Mouse (Mus musculus) yolk sac, embryonic 10.5 days (tissue): ENCODE data around the gene Isca1.
A peak's percentile ranks its signal among the peaks of the same experiment; 100 is the strongest.
"Not testable (repeated sequence)": the region's sequence is repeated elsewhere in the genome, so short reads cannot be mapped to it uniquely, and the experiment has no call there.

Experiments
- DNase-seq: peaks from one replicate; pipeline ENCODE4 v3.0.0-alpha.2; 2017; ENCODE audit warnings: low spot score

Gene Isca1

DNA sequence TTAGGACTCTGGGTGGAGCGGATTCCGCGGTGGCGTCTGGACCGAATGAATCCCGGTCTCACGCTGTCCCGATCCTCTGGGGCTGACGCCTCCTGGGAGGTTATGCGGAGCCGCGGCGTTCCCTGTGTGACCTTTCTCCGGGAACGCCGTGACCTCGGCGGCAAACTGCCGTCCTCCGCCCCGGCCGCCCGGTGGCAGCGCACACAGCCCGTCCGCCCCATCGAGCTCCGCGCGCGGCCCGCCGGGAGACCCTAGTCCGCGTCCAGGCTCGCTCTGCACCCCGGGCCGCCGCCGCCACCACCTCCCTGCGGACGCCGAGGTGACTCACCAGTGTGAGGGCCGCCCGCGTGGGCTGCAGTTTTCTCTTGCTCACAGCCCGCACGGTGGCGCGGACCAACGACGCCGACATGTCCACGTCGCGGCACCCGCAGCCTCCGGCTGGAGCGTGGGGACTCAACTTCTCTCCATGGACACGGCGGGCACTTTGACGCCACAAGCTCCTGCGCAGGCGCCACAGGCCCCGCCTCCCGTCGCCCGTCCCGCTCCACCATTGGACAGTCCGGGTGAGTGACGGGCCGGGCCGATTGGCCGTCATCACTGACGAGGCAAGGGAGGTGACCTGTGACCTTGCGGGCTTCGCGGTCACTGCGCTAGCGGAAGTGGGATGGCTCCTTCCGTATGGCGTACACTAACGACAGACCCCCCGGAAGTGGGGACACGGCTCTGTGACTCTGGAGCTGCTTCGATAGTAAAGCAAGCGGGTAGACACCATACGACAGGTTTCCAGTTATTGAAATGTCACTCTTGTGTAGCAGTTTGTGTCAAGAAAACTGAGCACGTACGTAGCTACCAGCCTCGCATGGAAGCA, at the start of gene Isca1:
Gene Isca1, minus strand, starts transcription at position 515 of the 868 bp plus-strand sequence.
- DNase-seq = peak; percentile 99

DNA sequence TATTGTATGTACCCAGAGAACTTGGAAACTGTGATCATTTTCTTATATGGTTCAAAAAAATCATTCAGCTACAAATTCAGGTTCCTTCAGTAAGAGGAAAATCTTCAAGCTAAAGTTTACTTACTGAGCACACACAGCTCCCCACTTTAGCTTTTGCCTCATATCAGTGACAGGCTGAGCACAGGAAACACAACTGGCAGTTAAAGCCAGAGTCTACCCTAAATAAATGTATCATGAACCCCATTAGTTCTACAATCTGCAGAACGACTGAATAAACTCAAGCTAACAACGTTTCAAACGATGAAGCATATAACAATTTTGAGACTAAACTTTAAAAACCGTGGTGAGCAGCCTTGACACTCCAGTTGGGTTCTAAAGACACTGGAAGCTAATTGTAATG, 47.7 kb upstream of the Isca1 start:
- DNase-seq = no peak

DNA sequence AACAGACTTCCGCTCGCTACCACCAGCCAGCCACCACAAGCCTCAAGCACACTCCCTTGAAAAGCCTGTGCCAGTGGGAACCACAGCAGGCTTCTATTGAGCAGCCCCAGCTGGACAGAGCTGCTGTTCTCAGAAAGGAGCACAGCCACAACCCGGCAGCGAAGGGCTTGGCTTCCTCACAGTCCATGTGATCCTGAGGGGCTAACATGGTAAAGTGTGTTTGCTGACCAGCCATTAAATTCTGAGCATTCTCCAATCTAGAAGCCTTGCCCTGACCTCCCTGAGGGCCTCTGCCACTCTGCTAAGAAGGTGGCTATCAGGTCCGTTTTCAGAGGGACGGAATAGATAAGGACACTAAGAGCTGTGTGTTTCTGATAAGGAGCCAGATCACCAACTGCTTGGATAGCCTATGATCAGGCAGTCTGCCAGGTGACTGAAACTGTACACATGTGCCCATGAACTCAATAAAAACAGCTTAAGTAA, 44.5 kb upstream of the Isca1 start:
- peak; percentile 29 for DNase-seq

DNA sequence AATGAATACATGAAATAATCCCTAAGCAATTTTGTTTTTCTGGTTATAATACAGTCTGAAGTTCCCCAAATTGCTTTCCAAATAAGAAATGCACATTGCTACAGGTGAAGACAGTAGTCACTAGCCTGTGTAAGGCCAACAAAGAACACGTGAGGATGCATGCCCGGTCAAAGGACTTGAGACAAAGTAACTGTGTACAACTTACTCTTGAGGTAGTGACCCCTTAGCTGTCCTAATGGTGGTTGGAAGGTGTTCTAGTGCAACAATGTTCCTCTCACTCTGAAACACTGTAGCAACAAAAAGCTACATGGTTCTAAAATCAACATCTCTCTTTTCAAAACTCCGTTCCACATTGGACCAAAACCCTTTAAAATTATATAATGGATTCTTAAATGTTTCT, 42.0 kb upstream of the Isca1 start:
- DNase-seq = no peak

DNA sequence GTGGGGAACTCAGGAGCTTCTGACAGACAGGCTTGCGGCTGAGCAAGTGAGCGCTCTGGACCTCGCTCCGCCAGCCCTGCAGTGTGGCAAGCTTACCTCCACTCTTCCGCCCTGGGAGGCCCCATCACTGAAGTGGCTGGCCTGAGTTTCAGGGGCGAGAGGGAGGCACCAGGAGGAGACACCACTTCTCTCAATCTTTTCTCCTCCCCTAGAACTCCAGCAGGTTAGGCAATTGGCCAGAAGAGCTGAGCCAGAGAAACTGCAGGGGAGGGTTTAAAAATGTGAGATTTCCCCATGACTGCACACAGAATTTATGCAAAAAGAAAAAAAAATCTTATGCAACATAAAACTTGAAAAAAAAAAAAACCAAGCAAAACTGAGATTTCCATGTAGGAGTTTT, 31.4 kb upstream of the Isca1 start:
- no peak for DNase-seq

DNA sequence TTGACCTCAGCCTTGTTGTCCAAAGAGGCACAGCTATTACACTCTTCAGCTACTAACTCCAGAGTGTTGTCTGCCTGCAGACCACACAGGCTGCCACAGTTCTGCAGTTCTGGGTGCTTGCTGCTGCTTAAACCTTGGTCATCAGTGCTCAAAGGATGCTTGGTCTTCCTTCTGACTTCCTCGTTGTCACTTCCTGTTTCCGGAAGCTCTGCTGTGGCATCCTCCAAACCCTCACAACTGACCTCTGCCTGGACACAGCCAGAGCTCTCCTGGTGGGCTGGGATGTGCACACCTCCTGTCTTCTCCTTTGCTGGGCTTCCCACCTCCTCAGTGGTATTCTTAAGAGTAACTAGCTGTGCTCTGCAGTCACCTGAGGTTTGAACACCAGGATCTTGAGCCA, 30.5 kb upstream of the Isca1 start:
- DNase-seq = no peak

DNA sequence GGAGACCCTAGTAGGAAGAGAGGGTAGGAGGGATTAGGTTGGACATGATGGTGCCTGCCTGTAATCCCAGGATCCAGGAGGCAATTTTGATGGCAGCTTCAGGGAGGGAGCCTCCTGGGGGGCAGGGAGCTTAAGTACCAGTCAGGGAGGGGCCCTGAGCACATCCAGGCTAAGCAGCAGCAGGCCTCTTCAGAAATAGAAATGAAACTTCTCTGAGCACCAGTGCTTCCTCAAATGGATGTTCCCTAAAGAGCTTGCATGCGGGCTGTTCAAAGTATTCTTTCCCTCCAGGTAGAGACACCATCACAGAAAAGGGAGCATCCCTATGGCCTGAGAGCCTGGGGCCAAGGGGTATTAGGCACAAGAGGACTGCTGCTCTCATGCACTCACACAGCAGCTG, 28.7 kb upstream of the Isca1 start:
- DNase-seq = no peak

DNA sequence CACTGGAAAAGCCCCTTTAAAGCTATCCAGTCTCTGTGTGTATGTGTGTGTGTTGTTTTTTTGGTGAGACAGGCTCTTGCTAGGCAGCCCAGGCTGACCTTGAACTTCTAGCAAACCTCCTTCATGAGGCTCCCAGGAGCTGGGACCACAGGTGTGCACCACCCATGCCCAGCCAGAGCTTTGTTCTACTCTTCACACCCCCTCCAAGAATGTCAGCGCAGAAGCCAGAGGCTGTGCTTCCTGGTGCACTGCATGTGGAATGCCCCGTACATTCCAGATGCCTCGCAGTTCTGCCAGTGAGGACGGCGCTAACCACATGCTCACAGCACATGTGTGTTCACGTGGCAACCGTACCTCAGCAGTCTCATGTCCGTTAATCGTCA, 26.8 kb upstream of the Isca1 start:
- DNase-seq = no peak

DNA sequence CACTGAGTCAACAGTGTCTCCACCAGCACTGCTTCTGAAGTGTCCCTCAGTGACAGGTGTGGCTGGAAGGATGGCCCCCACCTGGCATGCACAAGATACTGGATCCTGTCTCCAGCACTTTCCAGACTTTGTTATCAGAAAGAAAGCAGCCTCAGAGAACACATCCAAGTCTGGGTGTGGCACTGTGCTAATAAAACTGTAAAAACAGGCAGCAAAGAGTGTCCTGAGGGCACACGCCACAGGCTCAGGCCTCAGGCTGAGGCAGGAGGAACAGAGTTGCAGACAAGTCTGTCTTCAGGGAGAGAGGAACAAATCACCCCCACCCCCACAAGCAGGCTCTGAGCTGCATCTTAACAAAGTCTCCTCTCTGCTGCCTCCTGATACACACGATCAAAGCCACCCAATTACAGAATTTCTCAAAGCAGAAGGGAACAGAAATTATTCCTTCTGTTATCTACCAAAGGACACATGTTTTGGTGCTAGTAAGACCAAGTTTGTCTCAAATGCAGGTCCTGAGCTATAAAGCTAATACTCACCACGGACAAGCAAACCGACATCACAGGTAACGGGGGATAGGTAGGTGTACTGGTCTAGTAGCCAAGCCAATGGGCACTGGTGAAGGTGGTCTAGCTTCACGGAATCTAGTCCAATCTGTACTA, 26.3 kb upstream of the Isca1 start:
- peak; percentile 9 for DNase-seq

DNA sequence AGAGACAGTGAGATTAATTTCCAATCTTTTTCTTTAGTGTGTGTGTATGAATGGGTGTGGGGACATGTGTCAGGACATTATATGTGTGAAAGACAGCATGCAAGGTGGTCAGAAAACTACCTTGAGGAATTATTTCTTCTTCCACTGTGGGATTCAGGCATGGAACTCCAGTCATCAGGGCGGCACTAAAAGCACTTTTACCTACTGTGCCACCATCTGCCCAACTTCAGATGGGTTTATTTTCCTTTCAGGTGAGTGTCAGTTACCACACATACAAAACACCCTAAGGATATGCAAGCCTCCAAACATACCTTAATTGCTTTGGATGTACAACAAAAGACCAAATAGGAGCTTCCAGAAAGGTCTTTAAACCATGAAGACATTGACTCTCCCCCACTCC, 25.2 kb upstream of the Isca1 start:
- no peak for DNase-seq

DNA sequence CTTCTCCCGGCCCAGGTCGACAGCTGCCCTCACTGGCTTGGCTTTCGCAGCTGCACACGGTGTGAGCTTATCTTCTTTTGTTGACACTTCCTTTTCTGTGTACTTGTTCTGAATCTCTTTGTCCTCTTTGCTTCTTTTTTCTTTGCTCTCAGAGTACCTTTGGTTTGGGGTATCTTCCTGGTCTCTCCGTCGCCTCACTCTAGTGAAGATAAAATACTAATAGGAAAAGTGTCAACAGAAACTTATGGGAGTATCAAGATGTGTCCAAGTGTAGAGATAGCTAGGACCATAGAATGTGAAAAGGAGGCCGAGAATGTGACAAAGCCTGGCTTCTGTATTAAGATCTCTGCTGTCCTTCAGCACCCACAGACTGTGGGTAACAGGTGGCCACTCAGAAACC, 12.5 kb upstream of the Isca1 start, which contains the start of gene Gm49354:
Gene Gm49354, minus strand, starts transcription at position 101 of the 400 bp plus-strand sequence.
- DNase-seq = no peak

DNA sequence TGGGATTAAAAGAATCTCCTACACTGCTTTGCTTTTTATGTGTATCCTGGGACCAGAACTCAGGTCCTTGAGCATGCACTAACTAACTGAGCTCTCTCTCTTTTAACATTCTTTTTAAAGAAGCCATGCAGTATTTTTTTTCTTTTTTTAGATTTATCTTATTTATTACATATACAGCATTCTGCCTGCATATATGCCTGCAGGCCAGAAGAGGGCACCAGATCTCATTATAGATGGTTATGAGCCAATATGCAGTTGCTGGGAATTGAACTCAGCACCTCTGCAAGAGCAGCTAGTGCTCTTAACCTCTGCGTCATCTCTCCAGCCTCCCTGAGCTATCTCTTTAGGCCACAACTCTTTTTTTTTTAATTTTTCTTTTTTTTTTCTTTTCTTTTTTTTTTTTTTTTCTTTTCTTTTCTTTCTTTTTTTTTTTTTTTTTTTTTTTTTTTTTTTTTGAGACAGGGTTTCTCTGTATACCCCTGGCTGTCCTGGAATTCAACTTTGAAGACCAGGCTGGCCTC, 10.2 kb upstream of the Isca1 start:
- not testable (repeated sequence) for DNase-seq

DNA sequence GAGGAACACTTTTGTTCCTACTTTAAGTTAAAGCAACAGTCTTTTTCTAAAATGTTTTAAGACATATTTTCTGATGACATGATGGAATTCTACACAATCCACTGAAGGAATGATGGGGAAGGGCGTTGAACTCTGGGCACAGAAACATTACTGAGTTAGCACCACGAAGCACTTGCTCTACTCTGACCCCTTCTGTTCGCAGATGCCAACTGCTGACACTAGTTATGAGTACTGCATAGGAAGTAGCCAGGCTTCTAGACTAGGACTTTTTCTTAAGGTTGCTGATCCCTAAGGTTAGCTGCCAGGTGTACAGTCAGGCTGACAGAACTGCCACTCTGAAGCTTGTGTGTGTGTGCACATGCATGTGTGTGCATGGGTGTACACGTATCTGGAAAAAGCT, 9.6 kb upstream of the Isca1 start:
- no peak for DNase-seq

DNA sequence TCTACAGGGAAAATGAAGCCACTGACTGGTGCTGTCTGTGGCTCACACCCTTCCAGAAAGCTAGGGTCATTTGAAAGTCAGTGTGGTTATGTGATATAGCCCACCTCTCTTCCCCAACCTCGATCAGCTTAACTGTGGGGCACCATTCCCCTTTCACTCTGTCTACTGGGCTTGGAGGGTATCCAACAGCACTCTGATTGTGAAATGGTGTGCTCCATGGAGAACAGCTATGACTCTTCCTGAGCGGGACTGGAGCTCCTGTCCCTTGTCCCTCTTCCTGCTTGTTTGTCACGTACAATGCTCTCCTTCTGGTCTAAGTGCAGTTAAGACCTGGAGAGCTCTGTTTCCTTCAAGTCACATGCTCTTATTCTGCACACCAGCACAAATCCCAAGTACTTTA, 5.6 kb upstream of the Isca1 start:
- no peak for DNase-seq

DNA sequence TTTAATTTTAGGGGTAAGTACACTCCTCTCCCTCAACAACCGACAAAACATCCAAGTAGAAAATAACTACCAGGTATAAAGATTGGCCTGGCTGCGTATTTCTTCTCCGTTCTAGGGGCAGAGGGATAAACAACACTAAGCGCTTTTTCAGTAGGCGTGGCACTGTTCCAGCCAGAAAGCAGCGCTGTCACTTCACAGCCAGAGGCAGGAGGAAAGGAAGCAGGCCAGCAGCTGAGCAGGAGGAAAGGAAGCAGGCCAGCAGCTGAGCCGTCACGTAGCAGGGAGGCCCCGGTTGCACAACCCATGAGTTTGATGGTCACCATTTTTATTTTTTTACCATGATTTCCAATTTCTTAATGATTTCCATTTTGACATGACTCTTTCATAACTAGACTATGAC, 1.6 kb upstream of the Isca1 start:
- peak; percentile 79 for DNase-seq

DNA sequence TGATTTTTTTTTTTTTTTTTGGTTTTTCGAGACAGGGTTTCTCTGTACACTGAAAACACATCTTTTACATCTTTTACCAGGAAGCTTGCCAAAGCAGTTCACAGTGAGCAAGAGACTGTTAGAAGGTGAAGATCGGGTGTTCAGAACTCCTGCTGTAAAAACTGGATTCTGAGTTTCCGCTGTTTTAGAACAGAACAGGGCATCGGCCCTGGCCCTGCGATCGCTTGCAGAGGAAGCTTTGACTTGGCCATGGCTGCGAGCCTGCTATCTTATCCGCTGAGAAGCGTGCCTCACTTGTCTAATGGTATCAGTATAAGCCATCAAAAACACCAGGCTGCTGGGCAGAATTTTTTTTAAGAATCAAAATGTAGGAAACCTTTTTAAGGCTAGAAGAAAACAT, 1.2 kb upstream of the Isca1 start:
- peak; percentile 21 for DNase-seq

DNA sequence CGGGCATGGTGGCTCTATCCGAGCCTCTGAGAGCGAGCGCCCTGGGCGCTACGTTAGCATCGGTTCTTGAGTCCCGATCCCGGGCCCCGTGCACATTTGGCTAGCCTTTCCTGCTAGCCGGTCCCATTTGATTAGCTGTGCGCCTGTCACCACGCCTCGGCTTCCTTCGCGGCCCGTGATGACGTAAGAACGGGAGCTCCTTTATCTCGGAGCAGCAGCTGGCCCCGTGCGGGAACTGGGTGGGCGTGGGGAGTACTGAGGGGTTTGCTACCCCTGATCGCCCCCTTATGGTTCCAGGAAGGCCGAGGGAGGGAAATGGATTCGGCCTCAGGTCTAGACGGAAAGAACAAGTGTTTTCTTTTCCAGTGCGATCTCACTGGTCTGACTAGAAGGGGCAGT, 553 bp upstream of the Isca1 start:
- peak; percentile 89 for DNase-seq

DNA sequence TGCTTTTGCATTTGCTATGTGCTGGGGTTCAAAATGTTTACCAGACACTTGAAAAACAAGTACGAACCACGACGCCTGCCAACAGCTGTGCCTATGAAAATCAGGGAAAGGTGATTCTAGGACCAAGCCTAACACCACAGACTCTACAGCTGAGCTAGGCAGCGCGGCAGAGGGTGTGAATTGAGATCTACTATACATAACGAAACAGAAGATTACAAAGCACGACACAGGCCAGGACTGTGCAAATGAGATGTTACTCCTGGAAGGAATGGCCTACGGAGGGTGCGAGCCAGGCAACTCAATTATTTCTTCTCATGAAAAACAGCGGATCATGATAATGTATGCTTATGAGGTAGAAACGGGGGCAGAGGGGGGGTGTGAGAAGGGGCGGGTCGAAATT, 1.1 kb downstream of the Isca1 start:
- no peak for DNase-seq

DNA sequence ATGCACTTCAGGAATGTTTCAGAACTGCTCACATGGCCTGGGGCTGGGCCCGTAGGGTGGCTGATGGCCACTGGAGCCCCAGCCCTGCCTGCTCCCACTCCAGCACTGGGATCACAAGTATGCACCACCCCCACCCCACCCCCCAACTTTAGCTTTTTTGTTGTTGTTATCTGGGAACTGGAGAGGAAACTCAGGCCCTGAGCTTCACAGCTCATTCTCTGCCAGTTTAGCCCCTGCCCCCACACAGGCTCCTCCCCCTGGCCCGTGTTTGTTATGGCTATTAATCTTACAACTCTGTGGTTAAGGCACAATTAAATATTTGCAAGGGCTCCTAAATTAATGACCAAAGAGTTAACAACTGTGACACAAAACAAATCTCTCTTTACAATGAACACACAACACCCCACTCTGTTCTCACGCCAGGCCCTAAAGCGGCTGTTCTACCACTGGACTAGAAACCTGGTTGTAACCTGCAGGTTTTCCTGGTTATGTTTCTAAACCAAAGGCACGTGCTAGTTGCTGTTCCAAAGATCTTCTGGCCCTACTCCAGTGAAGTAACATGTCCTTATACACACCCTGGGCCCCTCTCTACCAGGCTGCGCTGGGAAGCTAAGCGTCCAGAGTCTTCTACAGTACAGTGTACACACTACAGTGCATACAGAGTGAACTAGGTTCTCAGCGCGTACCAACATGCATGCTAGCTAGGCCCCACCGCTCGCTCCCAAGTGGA, 2.7 kb downstream of the Isca1 start:
- peak; percentile 26 for DNase-seq

DNA sequence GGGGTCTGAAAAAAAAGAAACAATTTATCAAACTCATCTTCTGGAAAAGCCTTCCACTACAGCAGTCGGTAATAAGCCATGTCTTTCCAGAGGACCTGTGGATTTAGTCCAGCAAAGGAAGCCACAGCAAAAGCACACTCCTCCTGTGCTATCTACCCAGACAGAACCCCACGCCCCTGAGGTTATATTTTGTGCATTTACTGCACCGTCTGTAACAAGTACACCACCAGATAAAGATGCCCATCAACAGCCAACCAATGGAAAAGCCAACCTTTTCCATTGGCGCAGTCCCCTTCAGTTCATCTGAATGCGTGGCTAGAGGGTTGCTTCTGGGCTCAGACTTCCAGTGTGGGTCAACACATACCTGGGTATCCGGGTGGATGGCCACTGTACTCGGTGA, 6.8 kb downstream of the Isca1 start:
- DNase-seq = no peak

DNA sequence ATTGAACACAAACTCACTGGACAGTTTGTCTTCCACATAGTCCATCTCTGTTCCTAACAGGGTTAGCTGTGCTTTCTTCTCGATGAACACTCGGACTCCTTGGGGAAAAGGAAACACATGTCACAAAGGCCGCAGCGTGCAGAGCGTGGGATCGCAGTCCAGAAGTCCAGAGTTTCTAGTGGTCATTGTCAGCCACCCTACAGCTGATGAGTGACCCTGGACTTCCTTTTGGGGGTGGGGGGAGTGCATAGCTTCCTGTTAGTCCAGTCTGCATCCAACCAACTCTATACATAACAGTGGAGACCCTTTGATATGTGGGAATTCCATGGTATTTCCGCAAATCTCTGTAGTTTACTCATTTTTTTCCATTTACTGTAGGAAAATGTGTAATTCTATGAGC, 12.7 kb downstream of the Isca1 start:
- no peak for DNase-seq

DNA sequence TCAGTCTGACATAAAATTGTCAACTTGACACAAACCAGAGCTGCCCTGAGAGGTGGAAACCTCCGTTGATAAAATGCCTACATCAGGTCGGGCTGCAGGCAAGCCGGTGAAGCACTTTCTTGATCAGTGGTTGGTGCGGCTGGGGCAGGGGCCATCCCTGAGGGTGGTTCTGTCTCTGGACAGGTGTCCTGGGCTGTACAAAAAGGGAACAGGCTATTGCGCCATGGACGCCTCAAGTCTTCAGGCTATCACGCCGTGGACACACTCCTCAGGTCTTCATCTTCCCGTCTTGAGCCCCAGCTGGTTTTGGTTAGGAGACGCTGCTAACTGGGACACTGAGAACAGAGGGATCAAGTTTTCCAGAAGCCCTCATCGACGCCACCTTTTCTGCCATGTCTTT, 19.3 kb downstream of the Isca1 start:
- DNase-seq = no peak

DNA sequence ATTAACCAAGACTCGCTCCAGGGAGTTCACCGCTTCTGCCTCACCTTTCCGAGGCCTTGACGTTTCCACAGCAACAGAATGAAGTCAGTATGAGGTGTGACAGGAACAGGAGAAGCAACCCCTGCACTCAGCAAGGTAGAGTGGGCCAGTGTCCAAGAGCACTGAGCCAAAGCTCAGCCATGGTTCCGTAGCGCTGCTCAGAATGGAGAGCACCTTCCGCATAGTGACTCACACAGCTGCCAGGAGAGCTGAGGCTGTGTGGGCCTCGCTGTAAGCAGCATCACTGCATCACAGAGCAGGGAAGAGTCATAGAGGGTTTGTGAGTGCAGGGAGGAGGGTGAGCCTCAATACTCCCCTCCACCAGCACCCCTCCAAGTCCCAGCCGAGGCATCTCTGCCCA, 22.9 kb downstream of the Isca1 start, which contains the start of gene 1700014D04Rik:
Gene 1700014D04Rik, minus strand, starts transcription at position 42 of the 400 bp plus-strand sequence.
- DNase-seq = no peak
